In genomic region chr9:61947402-61948346, GRCm38 (mm10) we compare ENCODE assay signal across 8 mouse cellular contexts. TPM values are rescaled to one million over a fixed set of nuclear protein-coding genes. Genes with fewer than 3 reads are reported as not detected.
DNase-seq lines count a peak whose midpoint lies in the region; ATAC-seq and TF ChIP-seq lines count a peak whose summit lies in the region.

No protein-coding gene starts in this region.

- H3K4me3 ChIP-seq in forebrain, embryonic 10.5 days = peak overlapping the region; percentile 99
- peak overlapping the region; percentile 81 for H3K4me3 ChIP-seq in heart, embryonic 16.5 days (ENCODE audit: low read length)
- H3K4me3 ChIP-seq in liver, postnatal 0 days (ENCODE audit: low read depth, low read length) = peak overlapping the region; percentile 97
- H3K4me3 ChIP-seq in neural tube, embryonic 14.5 days (ENCODE audit: low read depth, low read length) = peak overlapping the region; percentile 61

- ATAC-seq in heart, embryonic 16.5 days (replicated peaks; ENCODE audit: extremely low read depth, insufficient read depth, low FRiP score) = peak; percentile 69
- peak; percentile 67 for ATAC-seq in liver, postnatal 0 days
- peak; percentile 83; the same call in 1 of the 2 replicates for ATAC-seq in neural tube, embryonic 14.5 days (ENCODE audit: low read depth)

- peak; percentile 90 for DNase-seq in ES-CJ7 (ENCODE audit: low read depth, low spot score)
- peak; percentile 87 for DNase-seq in c-Kit-positive CD71-negative TER-119-negative erythroid progenitor cells, embryonic 14.5 days (ENCODE audit: low read depth)
- peak; percentile 85 for DNase-seq in forebrain, embryonic 10.5 days (ENCODE audit: extremely low spot score, low spot score)
- peak; percentile 83 to 86 for DNase-seq in kidney, postnatal 25 days
- DNase-seq in liver, postnatal 0 days = peak; percentile 82
- DNase-seq in testis, postnatal 14 days (ENCODE audit: low spot score) = peak; percentile 78

- H3K9me3 ChIP-seq in forebrain, embryonic 10.5 days = no peaks in the 10 kb centered on the region
- no peaks in the 10 kb centered on the region for H3K9me3 ChIP-seq in heart, embryonic 16.5 days (replicated peaks; ENCODE audit: control insufficient read depth, low read length)
- no peaks in the 10 kb centered on the region for H3K9me3 ChIP-seq in liver, postnatal 0 days (ENCODE audit: low read length)
- H3K9me3 ChIP-seq in neural tube, embryonic 14.5 days (ENCODE audit: control insufficient read depth, low read length) = no peaks in the 10 kb centered on the region

- H3K36me3 ChIP-seq in forebrain, embryonic 10.5 days (replicated peaks) = peaks cover 30% of the 10 kb centered on the region
- H3K36me3 ChIP-seq in heart, embryonic 16.5 days (ENCODE audit: control insufficient read depth, insufficient read depth) = peaks cover 4% of the 10 kb centered on the region
- H3K36me3 ChIP-seq in liver, postnatal 0 days (replicated peaks; ENCODE audit: insufficient read depth, low read length) = peaks cover 8% of the 10 kb centered on the region; the same call in 1 of the 2 replicates
- H3K36me3 ChIP-seq in neural tube, embryonic 14.5 days (ENCODE audit: control insufficient read depth, insufficient read depth, low read length) = no peaks in the 10 kb centered on the region

- peak overlapping the region; percentile 97 for H3K27ac ChIP-seq in forebrain, embryonic 10.5 days
- H3K27ac ChIP-seq in heart, embryonic 16.5 days (ENCODE audit: low read length) = no peak overlapping the region; the same call in 1 of the 2 replicates
- no peak overlapping the region for H3K27ac ChIP-seq in liver, postnatal 0 days (ENCODE audit: low read depth)
- H3K27ac ChIP-seq in neural tube, embryonic 14.5 days (ENCODE audit: low read depth, low read length) = no peak overlapping the region

- H3K4me1 ChIP-seq in forebrain, embryonic 10.5 days = peaks cover 43% of the 10 kb centered on the region
- H3K4me1 ChIP-seq in heart, embryonic 16.5 days (ENCODE audit: control insufficient read depth, insufficient read depth, low read length) = peaks cover 5% of the 10 kb centered on the region
- peaks cover 13% of the 10 kb centered on the region for H3K4me1 ChIP-seq in liver, postnatal 0 days (ENCODE audit: insufficient read depth)
- peaks cover 8% of the 10 kb centered on the region for H3K4me1 ChIP-seq in neural tube, embryonic 14.5 days (ENCODE audit: control insufficient read depth, insufficient read depth, low read length)

- H3K9ac ChIP-seq in heart, embryonic 16.5 days (ENCODE audit: low read length) = peak overlapping the region; percentile 51
- peak overlapping the region; percentile 44; the same call in 1 of the 2 replicates for H3K9ac ChIP-seq in liver, postnatal 0 days (replicated peaks)
- H3K9ac ChIP-seq in neural tube, embryonic 14.5 days (replicated peaks; ENCODE audit: low read depth, low read length) = peak overlapping the region; percentile 12; the same call in 1 of the 2 replicates

- H3K4me2 ChIP-seq in heart, embryonic 16.5 days (ENCODE audit: low read depth, low read length) = peak overlapping the region; percentile 97
- H3K4me2 ChIP-seq in liver, postnatal 0 days (ENCODE audit: low read depth, low read length) = peak overlapping the region; percentile 99
- peak overlapping the region; percentile 100 for H3K4me2 ChIP-seq in neural tube, embryonic 14.5 days (ENCODE audit: low read depth, low read length)

- peak; percentile 99 for TF ChIP-seq CTCF in liver, postnatal 0 days (IDR thresholded peaks at IDR 0.05; ENCODE audit: low read depth)

- H3K27me3 ChIP-seq in forebrain, embryonic 10.5 days (ENCODE audit: poor library complexity, severe bottlenecking) = no peaks in the 10 kb centered on the region
- H3K27me3 ChIP-seq in heart, embryonic 16.5 days (ENCODE audit: control insufficient read depth, insufficient read depth, low read length) = no peaks in the 10 kb centered on the region
- no peaks in the 10 kb centered on the region for H3K27me3 ChIP-seq in liver, postnatal 0 days (ENCODE audit: insufficient read depth, low read length)
- no peaks in the 10 kb centered on the region for H3K27me3 ChIP-seq in neural tube, embryonic 14.5 days (ENCODE audit: control insufficient read depth, insufficient read depth, low read length)

- WGBS in forebrain, embryonic 10.5 days = 7% methylated on average over 24 of the region's 24 CpGs
- 7% methylated on average over 24 of the region's 24 CpGs for WGBS in heart, embryonic 16.5 days
- 7% methylated on average over 24 of the region's 24 CpGs for WGBS in liver, postnatal 0 days (ENCODE audit: insufficient replicate concordance)
- 9% methylated on average over 24 of the region's 24 CpGs for WGBS in neural tube, embryonic 14.5 days

- no peak for TF ChIP-seq EP300 in liver, postnatal 0 days (IDR thresholded peaks at IDR 0.05; ENCODE audit: low read depth)

RNA-seq across cellular contexts. Expression of gene Kif23, which starts 1.1 kb away (rescaled TPM):
- polyA plus RNA-seq in forebrain, embryonic 10.5 days (2016; fragmentation: Nextera tagmentation; extraction: Ambion mirVana) = 132 and 135 TPM in 2 replicates
- polyA plus RNA-seq in heart, embryonic 16.5 days (2015; fragmentation: Nextera tagmentation; extraction: Ambion mirVana) = 77.8 and 84.0 TPM in 2 replicates
- polyA plus RNA-seq in liver, postnatal 0 days (2015; fragmentation: Nextera tagmentation; extraction: Ambion mirVana) = 23.8 and 28.8 TPM in 2 replicates
- 7.6 and 12.9 TPM in 2 replicates for polyA plus RNA-seq in neural tube, embryonic 14.5 days (2014; fragmentation: Nextera tagmentation; extraction: Ambion mirVana)

RNA-seq across cellular contexts. Expression of gene Rplp1, which starts 33.3 kb away (rescaled TPM):
- polyA plus RNA-seq in forebrain, embryonic 10.5 days (2016; fragmentation: Nextera tagmentation; extraction: Ambion mirVana) = 1,247 and 1,263 TPM in 2 replicates
- 895 and 907 TPM in 2 replicates for polyA plus RNA-seq in heart, embryonic 16.5 days (2015; fragmentation: Nextera tagmentation; extraction: Ambion mirVana)
- 1,022 and 1,029 TPM in 2 replicates for polyA plus RNA-seq in liver, postnatal 0 days (2015; fragmentation: Nextera tagmentation; extraction: Ambion mirVana)
- polyA plus RNA-seq in neural tube, embryonic 14.5 days (2014; fragmentation: Nextera tagmentation; extraction: Ambion mirVana) = 964 and 1,031 TPM in 2 replicates
